Mouse (Mus musculus) bone marrow, adult 2 months (tissue): ENCODE data around the gene Pik3ip1.

Source experiments
- CTCF ChIP-seq: fragments of 200-500 bp; IDR thresholded peaks from 2 replicates; pipeline ENCODE4 v1.5.1; 2011; ENCODE audit warnings: low read length, control low read depth; ENCODE audit not compliant: control insufficient read depth, insufficient read depth
- POLR2A ChIP-seq: fragments of 200-500 bp; IDR thresholded peaks from 2 replicates; pipeline ENCODE4 v1.6.1; 2011; ENCODE audit warnings: low read depth, mild to moderate bottlenecking, control low read depth, low read length, borderline replicate concordance; ENCODE audit not compliant: control insufficient read depth

DNA sequence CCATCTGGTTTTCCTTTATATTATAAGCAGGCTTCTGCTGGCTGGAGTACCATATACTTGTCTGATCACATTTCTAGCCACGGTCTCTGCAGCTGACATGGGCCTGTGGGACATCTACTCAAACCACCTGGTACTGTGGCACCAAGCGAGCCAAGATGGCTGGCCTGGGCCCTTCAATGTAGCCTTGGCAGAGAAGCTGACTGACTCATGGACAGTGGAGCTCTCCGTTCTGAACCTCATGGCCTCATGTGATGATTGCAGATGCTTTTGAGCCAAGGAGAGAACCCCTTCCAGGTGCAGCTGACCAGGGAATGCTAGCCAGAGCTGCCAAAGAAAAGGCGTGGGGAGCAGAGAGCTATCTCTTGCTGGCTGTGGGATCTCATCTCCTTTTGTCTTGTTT, 24.4 kb upstream of the Pik3ip1 start:
- TF ChIP-seq CTCF (no peak), POLR2A (no peak)
